Mouse (Mus musculus) layer of hippocampus, postnatal 10 days (tissue): ENCODE data around the gene Sptan1. TPM values are rescaled to one million over a fixed set of nuclear protein-coding genes. Genes with fewer than 3 reads are reported as not detected.

Experiments
- DNase-seq, 2 experiments: peaks; one replicate each; pipeline ENCODE4 v3.0.0; 2021; ENCODE audit warnings: low spot score in 2 of 2
- long read RNA-seq: library from polyadenylated mRNA; stranded (forward); transcript quantifications from one replicate; pipeline ENCODE4 v2.0.0, GENCODE M21; 2023
- total RNA-seq, 2 experiments: library from RNA; stranded (reverse); gene quantifications; 2 replicates each; pipeline ENCODE4 v1.2.3; 2021

Sptan1 gene
- total RNA-seq = 1,000 to 10,000 TPM in 1 of 2 experiments, 100 to 1,000 TPM in 1; 939 to 1,018 TPM
- long read RNA-seq, partial matches to known transcripts = 93 of 119 reads
- long read RNA-seq, other reads (novel, unspliced or antisense) = 23 of 119 reads

- peak; percentile 98 to 99 for DNase-seq
Observed at GRCm38 (mm10) chr2:29965250-29965843, at the start of gene Sptan1. TSS of gene Sptan1 (plus strand) at chr2:29965560.

GRCm38 (mm10) chr2:29917621-29918020 is 47.7 kb upstream of the Sptan1 start:
- DNase-seq = no peak

DNA sequence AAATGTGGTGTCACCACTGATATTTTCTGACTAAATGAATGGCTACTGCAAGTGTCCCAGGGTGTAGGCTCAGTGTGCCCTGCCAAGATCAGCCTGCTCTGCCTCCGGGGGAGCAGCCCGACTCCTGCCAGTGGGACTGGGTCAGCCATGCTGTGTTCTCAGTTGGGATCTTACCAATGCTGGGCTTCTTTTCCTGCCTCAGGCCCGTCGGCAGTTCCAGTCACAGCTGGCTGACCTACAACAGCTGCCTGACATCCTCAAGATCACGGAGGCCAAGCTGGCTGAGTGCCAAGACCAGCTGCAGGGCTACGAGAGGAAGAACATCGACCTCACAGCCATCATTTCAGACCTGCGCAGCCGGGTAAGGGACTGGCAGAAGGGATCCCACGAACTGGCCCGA is 43.3 kb upstream of the Sptan1 start:
- DNase-seq = peak; percentile 28 to 35

GRCm38 (mm10) chr2:29926542-29926941 is 38.8 kb upstream of the Sptan1 start:
- DNase-seq = no peak

GRCm38 (mm10) chr2:29930506-29930905 is 34.9 kb upstream of the Sptan1 start:
- peak; percentile 40 to 56 for DNase-seq

DNA sequence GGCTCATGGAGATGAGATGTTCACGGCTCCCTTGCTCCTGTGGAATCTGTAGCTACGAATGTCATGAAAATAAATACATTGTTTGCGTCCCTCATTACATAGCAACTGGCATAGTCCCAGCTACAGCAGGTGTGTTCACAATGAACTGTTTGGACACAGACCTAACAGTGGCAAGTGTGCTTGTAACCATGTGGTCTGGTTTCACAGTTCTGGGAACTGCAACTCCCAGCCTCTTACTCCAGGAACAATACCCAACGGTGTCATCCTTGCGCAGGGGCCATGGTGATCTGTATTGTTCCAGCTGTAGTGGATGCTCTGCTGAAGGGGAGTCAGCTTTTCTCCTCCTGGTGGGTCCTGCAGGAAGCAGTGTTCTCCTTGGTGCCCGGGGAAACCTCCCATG is 34.2 kb upstream of the Sptan1 start:
- DNase-seq = no peak

DNA sequence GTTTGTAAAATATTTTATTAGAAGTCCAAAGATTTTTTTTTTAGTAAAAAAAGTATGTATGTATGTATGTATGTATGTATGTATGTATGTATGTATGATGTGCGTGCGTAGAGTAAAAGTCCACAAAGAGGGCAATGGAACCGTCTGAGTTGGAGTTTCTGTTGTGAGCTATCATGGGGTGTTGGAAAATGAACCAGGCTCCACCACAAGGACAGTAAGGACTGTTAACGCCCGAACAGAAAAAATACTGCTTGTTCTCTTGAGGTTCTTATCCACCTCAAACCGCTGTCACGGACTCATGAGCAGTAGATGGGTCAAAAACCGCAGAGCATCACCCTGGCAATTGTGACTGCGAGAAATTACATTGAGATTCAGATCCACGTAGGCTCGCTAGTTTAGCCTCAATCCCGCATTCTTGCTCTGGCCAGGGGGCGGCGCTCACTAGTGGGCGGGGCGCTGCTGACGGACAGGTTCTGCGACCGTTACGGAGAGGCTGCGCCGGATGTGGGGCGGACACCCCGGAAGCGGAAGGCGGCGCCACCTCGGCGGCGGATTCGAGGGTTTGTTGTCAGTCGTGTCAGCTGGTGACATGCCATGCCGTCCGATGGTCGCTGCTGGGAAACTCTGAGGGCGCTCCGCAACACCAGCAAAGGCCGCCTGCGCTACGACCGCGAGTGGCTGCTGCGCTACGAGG is 30.3 kb upstream of the Sptan1 start, which contains the start of gene Gle1:
TSS of gene Gle1 (plus strand) at position 521 of the 694 bp plus-strand sequence.
- peak; percentile 98 for DNase-seq

DNA sequence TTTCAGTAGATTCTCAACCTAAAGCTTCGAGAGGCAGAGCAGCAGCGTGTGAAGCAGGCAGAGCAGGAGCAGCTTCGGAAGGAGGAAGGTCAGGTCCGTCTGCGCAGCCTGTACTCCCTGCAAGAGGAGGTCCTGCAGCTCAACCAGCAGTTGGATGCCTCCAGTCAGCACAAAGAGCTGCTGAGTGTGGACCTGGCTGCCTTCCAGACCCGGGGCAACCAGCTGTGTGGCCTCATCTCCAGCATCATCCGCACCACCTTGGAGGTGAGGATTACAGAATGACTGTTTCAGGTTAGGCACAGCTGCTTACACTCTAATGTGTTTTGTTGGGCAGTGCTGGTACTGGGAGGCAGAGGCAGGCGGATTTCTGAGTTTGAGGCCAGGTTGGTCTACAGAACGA is 25.3 kb upstream of the Sptan1 start:
- no peak for DNase-seq

DNA sequence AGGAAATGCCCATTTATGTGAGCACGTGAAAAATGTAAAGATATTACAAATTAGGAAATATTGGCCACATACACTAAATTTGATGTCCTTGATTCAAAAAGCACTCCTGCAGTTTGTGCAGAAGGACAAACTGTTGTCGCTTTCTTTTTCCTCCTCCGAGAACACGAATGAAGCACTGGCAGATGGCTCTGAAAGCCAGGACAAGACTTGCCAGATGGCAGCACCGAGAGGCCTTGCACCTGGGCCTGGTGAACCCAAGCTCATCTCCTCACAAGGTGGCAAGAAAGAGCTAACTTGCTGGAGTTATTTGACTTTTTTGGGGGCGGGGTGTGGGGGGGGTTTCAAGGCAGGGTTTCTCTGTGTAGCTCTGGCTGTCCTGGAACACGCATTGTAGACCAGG is 24.5 kb upstream of the Sptan1 start:
- DNase-seq = no peak

- DNase-seq = no peak
Observed at GRCm38 (mm10) chr2:29944723-29945122, 20.6 kb upstream of the Sptan1 start.

- DNase-seq = no peak
Observed at GRCm38 (mm10) chr2:29948896-29949295, 16.5 kb upstream of the Sptan1 start.

- no peak for DNase-seq
Observed at GRCm38 (mm10) chr2:29961246-29961645, 4.1 kb upstream of the Sptan1 start.

- DNase-seq = peak; percentile 51 to 52
Observed at GRCm38 (mm10) chr2:29964354-29965249, 758 bp upstream of the Sptan1 start.

GRCm38 (mm10) chr2:29965906-29966305 is 546 bp downstream of the Sptan1 start:
- DNase-seq = peak; percentile 57 to 70

- no peak for DNase-seq
Observed at GRCm38 (mm10) chr2:29966826-29967225, 1.5 kb downstream of the Sptan1 start.

DNA sequence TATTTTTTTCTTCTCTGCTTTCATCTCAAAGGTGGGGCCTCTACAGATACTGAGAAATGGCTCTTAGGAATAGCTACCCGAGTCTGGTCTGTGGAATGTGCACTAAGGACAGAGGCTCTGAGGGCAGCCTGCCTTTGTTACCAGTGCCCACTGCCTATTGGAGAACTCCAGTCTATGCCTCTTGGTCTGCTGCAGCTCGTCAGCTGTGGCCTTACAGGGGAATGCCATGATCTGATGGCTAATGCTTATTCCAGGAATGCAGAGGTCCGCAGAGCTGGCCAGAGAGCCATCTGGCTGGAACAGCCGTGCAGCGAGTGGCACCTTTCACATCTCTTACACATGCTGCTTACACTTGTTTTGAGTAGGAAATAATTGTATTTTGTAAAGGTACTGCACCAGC is 2.4 kb downstream of the Sptan1 start:
- DNase-seq = no peak

DNA sequence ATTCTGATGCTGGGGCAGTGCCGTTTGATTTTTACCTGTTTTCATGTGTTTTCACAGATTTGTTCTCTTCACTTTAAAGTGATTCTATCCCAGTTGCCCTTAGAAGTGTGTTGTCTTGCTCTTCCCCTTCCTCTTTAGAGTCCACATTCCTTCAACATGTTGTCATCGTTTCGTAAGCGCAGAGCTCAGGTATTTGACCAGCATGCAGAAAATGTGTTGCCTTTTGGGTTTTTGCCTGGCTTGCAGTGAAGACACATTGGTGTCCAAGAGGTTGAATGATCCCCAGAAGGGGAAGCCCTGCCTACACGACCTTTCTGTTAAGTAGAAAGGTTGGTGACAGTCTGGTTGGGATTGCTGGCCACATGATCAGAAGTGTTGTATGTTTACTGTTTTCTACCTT is 3.3 kb downstream of the Sptan1 start:
- no peak for DNase-seq

DNA sequence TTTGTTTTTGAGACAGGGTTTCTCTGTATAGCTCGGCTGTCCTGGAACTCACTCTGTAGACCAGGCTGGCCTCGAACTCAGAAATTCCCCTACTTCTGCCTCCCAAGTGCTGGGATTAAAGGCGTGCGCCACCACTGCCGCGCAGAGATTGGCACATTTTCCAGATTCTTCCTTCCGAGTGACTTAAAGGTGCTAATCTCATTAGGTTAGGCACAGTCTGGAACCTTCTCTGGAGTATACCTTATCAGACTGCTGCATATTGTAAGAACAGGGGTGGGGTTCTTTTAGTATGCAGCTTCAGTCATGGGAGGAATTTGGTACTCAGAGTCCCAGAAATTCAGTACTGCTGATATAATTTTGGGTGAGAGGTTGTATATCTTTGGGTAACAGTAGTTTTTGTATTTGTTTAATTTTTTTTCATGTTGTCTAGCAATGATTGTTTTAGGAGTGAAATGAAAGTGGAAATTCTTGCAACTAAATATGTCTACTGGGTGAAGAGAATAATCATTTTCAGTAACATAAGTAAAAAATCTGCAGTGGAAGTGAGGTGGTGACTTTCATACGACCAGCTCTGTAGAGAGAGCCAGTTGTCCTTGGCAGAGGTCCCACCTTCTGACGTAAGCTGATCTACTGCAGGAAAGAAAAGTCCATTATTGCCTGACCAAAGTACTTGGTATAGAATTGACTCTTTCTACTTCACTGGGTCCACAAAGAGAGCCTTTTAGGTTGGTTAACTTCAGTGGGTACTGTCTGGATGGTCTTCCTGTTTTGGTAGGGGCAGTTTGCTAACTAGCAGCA is 6.7 kb downstream of the Sptan1 start:
- peak in 1 of 2 experiments; percentile 21 for DNase-seq

DNA sequence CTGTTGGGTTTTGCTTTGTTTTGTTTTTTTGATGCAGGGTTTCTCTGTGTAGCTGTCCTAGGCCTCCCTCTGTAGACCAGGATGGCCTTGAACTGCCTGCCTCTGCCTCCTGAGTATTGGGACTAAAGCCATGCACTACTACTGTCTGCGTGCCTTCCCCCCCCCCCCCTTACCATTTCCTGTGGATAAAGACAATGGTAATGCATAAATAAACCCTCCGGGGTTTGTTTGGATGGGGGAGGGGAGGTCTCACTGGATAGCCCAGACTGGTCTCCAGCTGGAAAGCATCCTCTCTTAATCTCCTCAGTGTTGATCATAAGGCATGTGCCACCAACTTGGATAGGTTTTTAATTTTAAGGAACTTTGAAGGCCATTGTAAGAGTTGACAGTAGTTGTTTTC is 8.2 kb downstream of the Sptan1 start:
- DNase-seq = no peak

DNA sequence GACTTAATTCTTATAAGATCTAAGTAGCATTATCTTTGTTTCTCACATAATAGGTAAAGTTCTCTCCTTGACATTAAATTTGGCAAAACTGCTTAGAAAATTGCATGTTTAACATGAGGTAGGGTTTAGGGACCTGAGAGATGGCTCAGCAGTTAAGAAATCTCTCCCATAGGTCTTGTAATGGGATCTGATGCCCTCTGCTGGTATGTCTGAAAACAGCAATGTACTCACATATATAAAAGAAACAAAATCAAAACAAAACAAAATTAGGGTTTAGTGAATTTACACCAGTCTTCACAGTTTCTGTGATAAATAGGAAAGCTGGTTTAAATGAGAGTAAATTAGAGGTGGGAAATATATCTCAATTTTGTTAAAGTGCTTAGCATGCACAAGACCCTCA is 11.9 kb downstream of the Sptan1 start:
- peak; percentile 27 to 51 for DNase-seq

DNA sequence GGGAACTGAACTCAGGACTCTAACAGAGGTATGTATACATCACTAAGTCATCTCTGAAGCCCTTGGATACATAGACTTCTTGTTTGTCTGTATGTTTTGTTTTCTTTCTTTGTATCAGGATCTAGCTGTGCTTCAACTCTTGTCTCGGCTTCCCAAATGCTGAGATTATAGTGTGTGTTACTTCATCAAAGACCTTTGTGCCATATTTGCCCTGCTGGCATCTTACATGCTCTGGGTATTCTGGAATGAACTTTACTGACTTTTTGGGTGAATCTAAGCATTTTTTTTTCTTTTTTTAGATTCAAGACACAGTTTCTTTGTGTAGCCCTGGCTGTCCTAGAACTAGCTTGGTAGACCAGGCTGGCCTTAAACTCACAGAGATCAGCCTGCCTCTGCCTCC is 15.3 kb downstream of the Sptan1 start:
- no peak for DNase-seq
